Mouse (Mus musculus): ENCODE results near the gene March8. TPM values are rescaled to one million over a fixed set of nuclear protein-coding genes. Genes with fewer than 3 reads are reported as not detected.

March8 gene
- total RNA-seq, 2 experiments from 2014 or later, result 52.1 to 71.6 TPM

Other genes with a start within 250 kb of the March8 start
- gene Tmcc1, start 144.5 kb upstream of the March8 start, total RNA-seq (2021), result 10 to 100 TPM; 20.8 to 20.9 TPM
- 10 to 100 TPM; 39.6 to 43.3 TPM for gene Washc2, start 130.0 kb upstream of the March8 start, total RNA-seq (2021)
- gene Zfand4, start 73.8 kb upstream of the March8 start, total RNA-seq (2021), result 1 to 10 TPM in 1 of 2 experiments, under 1 TPM in 1; 0.93 to 1.0 TPM
- gene Alox5, start 123.2 kb downstream of the March8 start, total RNA-seq (2021), result 1 to 10 TPM; 1.4 to 1.8 TPM
- gene Olfr211, start 151.1 kb downstream of the March8 start, total RNA-seq (2021), result not detected
- under 1 TPM in 1 of 2 experiments, not detected in 1; 0.13 TPM for gene Olfr212, start 168.5 kb downstream of the March8 start, total RNA-seq (2021)
- gene Olfr213, start 200.4 kb downstream of the March8 start, total RNA-seq (2021), result not detected
- gene Gm5580, start 213.1 kb downstream of the March8 start, total RNA-seq (2021), result 1 to 10 TPM; 3.0 to 4.5 TPM
- gene Olfr214, start 216.2 kb downstream of the March8 start, total RNA-seq (2021), result not detected
- gene Olfr215, start 246.2 kb downstream of the March8 start, total RNA-seq (2021), result not detected

Measured in adrenal gland, postnatal 36 days (tissue).